Mouse (Mus musculus) E14TG2a.4 (cell line): ENCODE data around the gene 4930578G10Rik.

Experiments used
- H3K27me3 ChIP-seq: 2 replicates; pipeline ENCODE4 v1.6.1; 2014; ENCODE audit warnings: low read length, control low read depth; ENCODE audit not compliant: insufficient read depth
- H3K36me3 ChIP-seq: 2 replicates; pipeline ENCODE4 v1.6.1; 2014; ENCODE audit warnings: low read length, control low read depth; ENCODE audit not compliant: insufficient read depth
- H3K4me1 ChIP-seq: replicated peaks from 2 replicates; pipeline ENCODE4 v1.6.1; 2014; ENCODE audit warnings: low read depth, low read length, control low read depth
- H3K4me3 ChIP-seq: replicated peaks from 2 replicates; pipeline ENCODE4 v1.5.1; 2014; ENCODE audit warnings: mild to moderate bottlenecking, low read length
- H3K9me3 ChIP-seq: 2 replicates; pipeline ENCODE4 v1.6.1; 2014; ENCODE audit warnings: low read length, control low read depth
- CTCF ChIP-seq: conservative IDR thresholded peaks from 2 replicates; pipeline ENCODE4 v1.5.1; 2014; ENCODE audit warnings: low read length
- NANOG ChIP-seq: IDR thresholded peaks from 2 replicates; pipeline ENCODE4 v1.6.1; 2014; ENCODE audit warnings: borderline replicate concordance, low read length, mixed read lengths
- POU5F1 ChIP-seq: IDR thresholded peaks from 2 replicates; pipeline ENCODE4 v1.6.1; 2014; ENCODE audit warnings: low read length, borderline replicate concordance

4930578G10Rik gene

GRCm38 (mm10) chr4:42891176-42891575 is 155.8 kb downstream of the 4930578G10Rik start:
- TF ChIP-seq NANOG, result no peak
- TF ChIP-seq CTCF, result no peak
- TF ChIP-seq POU5F1, result no peak
- no peak overlapping the region for H3K4me3 ChIP-seq

GRCm38 (mm10) chr4:42895118-42895517 is 159.8 kb downstream of the 4930578G10Rik start:
- Histone ChIP-seq H3K36me3 (no peaks in the 10 kb centered on the region), H3K9me3 (no peaks in the 10 kb centered on the region), H3K27me3 (peaks cover 6% of the 10 kb centered on the region), H3K4me3 (no peak overlapping the region), H3K4me1 (peaks cover 13% of the 10 kb centered on the region)
- TF ChIP-seq POU5F1, result no peak
- TF ChIP-seq NANOG, result no peak
- TF ChIP-seq CTCF, result no peak

More at GRCm38 (mm10) chr4:42891176-42891575, 155.8 kb downstream of the 4930578G10Rik start:
- H3K36me3 ChIP-seq, result no peaks in the 10 kb centered on the region
- H3K27me3 ChIP-seq, result no peaks in the 10 kb centered on the region
- no peaks in the 10 kb centered on the region for H3K4me1 ChIP-seq
- no peaks in the 10 kb centered on the region for H3K9me3 ChIP-seq
